Mouse (Mus musculus) liver, adult 2 months (tissue): ENCODE measurements around the gene Pla2g6.

Experiments used
- CTCF ChIP-seq: fragments of 200-500 bp; IDR thresholded peaks from 2 replicates; pipeline ENCODE4 v1.5.1; 2011; ENCODE audit warnings: low read depth, low read length, control low read depth
- POLR2A ChIP-seq: fragments of 200-500 bp; IDR thresholded peaks from 2 replicates; pipeline ENCODE4 v1.6.1; 2011; ENCODE audit warnings: low read length, control low read depth; ENCODE audit not compliant: insufficient read depth; ENCODE audit errors: extremely low read depth

DNA sequence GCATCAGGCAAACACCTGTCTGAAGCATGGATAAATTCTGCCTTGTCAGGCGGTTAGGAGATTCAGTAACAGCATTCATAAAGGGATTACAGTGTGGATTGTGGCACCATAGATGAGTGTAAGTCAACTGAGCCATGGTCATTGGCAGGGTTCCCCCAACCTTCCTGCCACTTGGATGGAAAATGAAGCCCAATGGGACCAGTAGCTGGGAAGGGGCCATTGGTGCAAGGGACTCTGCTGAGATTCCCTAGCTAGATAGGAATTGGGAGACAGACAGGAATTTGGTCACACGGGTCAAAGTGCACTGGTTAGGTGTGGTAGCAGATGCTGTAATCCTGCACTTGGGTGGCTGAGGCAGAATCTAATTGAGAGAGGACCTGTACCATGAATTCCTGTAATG, 78.0 kb downstream of the Pla2g6 start:
- no peak for TF ChIP-seq CTCF
- no peak for TF ChIP-seq POLR2A
